Mouse (Mus musculus) common myeloid progenitor, adult 5-6 weeks (primary cell): ENCODE results near the gene Hibadh. TPM values are rescaled to one million over a fixed set of nuclear protein-coding genes. Genes with fewer than 3 reads are reported as not detected.

ENCODE experiments used
- ATAC-seq: replicated peaks from 2 replicates; pipeline ENCODE4 v1.8.0; 2016; ENCODE audit warnings: low read depth, mild to moderate bottlenecking, moderate TSS enrichment, inconsistent platforms; ENCODE audit not compliant: poor library complexity, severe bottlenecking
- total RNA-seq: library from RNA; stranded (forward); fragments of 200-1000, 187-1606 nt; gene quantifications from 2 replicates; pipeline ENCODE4 v1.2.3, GENCODE M21; 2017

Gene Hibadh
- total RNA-seq, 1 experiment from 2014 or later: 57.6 TPM

GRCm38 (mm10) chr6:52507171-52507570 is 133.0 kb downstream of the Hibadh start:
- no peak for ATAC-seq

DNA sequence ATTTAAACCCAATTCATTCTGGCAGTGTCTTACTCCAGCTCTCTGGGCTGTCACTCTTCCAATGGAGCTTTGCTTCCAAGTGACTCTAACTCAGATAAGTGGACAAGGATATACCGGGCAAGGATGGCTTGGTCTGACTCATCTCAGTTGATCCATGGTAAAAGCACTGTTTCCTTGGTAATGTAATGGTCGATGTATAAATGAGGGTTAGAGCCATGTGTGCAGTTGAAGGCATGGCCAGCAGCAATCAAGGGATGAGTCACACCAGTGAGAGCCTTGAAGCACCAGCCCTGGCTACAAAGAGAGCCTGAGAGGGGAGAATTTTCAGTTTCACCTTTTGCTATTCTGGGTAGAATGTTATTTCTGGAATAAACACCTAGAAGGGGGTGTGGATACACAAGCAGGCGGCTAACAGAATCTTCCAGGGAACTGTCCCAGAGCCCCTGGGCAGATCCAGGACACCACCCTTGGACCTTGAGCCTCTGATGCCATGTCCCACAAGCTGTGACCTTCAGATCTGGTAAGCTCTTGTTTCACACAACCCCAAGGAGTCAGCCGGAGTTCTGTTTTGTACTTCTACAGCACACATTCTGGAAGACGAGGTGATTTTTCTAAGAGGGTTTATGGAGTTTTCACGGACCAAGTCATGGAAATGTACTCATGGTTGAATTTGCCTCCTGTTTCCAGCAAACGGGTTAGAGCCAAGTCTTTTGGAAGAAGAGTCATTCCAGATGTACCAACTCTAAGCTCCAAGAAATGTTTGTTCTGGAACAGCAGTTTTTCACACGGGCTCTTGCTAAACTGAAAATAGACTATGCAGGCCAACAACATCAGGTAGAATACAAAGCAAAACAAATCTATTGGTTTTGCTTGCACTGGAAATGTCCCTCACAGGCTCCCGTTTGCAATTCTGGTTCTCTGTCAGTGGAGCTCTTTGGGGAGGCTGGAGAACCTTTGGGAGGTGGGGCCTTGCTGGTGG is 134.1 kb downstream of the Hibadh start:
- ATAC-seq: no peak

- no peak for ATAC-seq
Observed at GRCm38 (mm10) chr6:52504676-52505460, 135.3 kb downstream of the Hibadh start.

- no peak for ATAC-seq
Observed at GRCm38 (mm10) chr6:52502986-52503385, 137.2 kb downstream of the Hibadh start.

DNA sequence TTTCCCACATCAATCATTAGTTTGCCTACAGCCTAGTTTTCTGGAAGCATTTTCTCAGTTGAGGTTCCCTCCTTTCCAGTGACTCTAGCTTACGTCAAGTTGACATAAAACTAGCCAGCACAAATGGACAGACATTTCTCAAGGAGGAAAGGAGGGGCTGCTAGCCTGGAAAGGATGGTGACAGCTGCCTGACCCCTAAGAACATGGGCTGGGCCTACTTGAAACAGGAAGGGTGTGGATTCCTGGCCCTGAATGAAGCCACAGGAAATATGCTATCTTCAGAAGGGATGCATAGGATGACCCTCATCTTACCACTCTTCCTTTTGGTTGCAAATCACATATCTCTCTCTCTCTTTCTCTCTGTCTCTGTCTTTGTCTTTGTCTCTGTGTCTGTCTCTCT is 138.7 kb downstream of the Hibadh start:
- ATAC-seq: no peak

Other genes starting within 250 kb of the Hibadh start
- 300 and 329 TPM in 2 replicates for gene Tax1bp1, start 73.3 kb upstream of the Hibadh start, total RNA-seq